Mouse (Mus musculus) megakaryocyte, embryonic 14.5 days (primary cell): ENCODE measurements around the gene Col5a2. TPM values are rescaled to one million over a fixed set of nuclear protein-coding genes. Genes with fewer than 3 reads are reported as not detected.

Experiments used
- H3K27me3 ChIP-seq: replicated peaks from 2 replicates; pipeline ENCODE3; 2012; ENCODE audit warnings: inconsistent platforms
- H3K36me3 ChIP-seq: replicated peaks from 2 replicates; pipeline ENCODE3; 2012; ENCODE audit warnings: low read length, inconsistent platforms, mixed read lengths
- H3K4me1 ChIP-seq: 2 replicates; pipeline ENCODE4 v1.6.1; 2012; ENCODE audit warnings: inconsistent platforms
- H3K4me3 ChIP-seq: replicated peaks from 2 replicates; pipeline ENCODE3; 2012; ENCODE audit warnings: moderate library complexity, mild to moderate bottlenecking, inconsistent platforms
- H3K9me3 ChIP-seq: 2 replicates; pipeline ENCODE4 v1.6.1; 2012; ENCODE audit warnings: inconsistent platforms
- FLI1 ChIP-seq: IDR thresholded peaks from 2 replicates; pipeline ENCODE4 v1.6.1; 2012; ENCODE audit warnings: low read length, inconsistent platforms, mixed read lengths
- GATA1 ChIP-seq: IDR thresholded peaks from 3 replicates; pipeline ENCODE4 v1.6.1; 2012; ENCODE audit warnings: mixed read lengths, low read length, inconsistent platforms, borderline replicate concordance
- polyA plus RNA-seq: library from polyadenylated mRNA; stranded (reverse); fragments of >175 nt; gene quantifications from 2 replicates; pipeline ENCODE4 v1.2.3, GENCODE M21; 2012; ENCODE audit warnings: low replicate concordance; ENCODE audit not compliant: insufficient read depth

Gene Col5a2
- polyA plus RNA-seq, 1 experiment, result not detected

- Histone ChIP-seq H3K9me3 (no peaks in the 10 kb centered on the region), H3K4me3 (no peak overlapping the region), H3K4me1 (no peaks in the 10 kb centered on the region), H3K27me3 (no peaks in the 10 kb centered on the region), H3K36me3 (no peaks in the 10 kb centered on the region)
- TF ChIP-seq GATA1 (no peak), FLI1 (no peak)
Measured at GRCm38 (mm10) chr1:45495025-45495424, 8.1 kb downstream of the Col5a2 start.

DNA sequence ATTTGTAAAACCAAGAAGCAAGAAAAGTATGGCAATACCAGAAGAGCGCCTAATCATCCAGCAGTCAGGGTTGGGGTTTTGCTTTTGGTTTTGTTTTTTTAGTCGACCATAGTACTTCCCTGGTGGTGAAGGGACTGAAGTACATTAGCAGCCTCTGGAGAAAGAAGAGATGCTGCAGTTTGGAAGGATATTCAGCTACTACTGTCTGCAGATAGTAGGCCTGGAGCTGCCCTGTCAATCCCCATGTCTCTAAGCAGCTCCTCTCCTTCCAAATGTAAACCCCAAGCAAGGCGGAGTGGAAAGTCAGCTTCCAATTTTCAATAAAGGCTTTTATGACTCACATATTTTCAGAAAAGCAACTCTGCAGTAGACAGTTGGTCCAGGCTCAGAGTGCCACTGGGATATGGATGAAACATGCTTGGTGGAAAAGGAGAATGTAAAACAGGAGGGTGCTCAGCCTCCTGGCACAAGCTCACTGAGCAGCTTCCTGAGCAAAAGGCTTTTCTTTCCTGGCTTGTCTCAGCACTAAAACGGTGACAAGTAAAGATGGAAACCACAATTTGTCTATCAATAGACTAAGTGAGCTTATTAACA lies 10.9 kb downstream of the Col5a2 start:
- no peak overlapping the region for H3K4me3 ChIP-seq
- no peaks in the 10 kb centered on the region for H3K27me3 ChIP-seq
- TF ChIP-seq GATA1 (no peak), FLI1 (no peak)
- H3K4me1 ChIP-seq, result no peaks in the 10 kb centered on the region
- no peaks in the 10 kb centered on the region for H3K9me3 ChIP-seq
- no peaks in the 10 kb centered on the region for H3K36me3 ChIP-seq

DNA sequence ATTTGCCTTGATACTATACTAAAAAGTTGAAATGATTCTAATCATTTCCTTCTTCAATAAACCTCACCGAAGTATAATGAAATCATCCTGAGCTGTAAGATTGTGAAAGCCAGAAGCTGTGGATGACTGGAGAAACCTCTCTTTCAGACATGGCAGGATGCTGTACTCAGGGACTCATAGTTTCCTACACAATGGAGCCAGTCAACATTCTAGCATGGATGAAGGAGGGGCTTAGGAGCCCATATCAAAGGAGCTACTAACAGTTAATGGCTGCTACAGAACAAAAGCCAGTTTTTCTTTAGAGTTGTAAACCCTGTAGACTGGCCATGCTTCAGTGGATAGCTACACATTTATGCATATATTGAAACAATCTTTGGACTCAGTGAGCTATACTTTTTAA lies 12.6 kb downstream of the Col5a2 start:
- Histone ChIP-seq H3K4me3 (no peak overlapping the region), H3K36me3 (no peaks in the 10 kb centered on the region), H3K9me3 (no peaks in the 10 kb centered on the region), H3K4me1 (no peaks in the 10 kb centered on the region), H3K27me3 (no peaks in the 10 kb centered on the region)
- no peak for TF ChIP-seq GATA1
- no peak for TF ChIP-seq FLI1

GRCm38 (mm10) chr1:45488291-45488690 lies 14.8 kb downstream of the Col5a2 start:
- TF ChIP-seq GATA1 (no peak), FLI1 (no peak)
- Histone ChIP-seq H3K27me3 (no peaks in the 10 kb centered on the region), H3K9me3 (no peaks in the 10 kb centered on the region), H3K4me1 (no peaks in the 10 kb centered on the region), H3K36me3 (no peaks in the 10 kb centered on the region), H3K4me3 (no peak overlapping the region)

DNA sequence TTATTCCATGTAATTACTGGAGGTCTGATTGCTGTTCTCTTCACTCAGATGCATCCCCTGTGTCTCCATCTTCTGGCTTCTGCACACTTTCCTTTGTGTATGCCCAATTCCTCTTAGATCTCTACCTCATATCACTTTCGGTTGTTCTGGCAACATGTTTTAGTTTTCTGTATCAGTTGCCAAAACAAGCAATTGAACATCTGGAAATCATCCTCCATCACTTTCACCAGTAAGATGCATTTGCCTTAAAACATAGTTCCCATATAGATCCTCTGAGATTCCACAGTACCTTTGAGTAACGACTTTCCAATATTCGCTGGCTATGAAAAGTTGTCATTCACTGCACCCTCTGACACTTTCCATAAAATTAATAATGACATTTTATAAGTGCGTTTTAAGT lies 20.1 kb downstream of the Col5a2 start:
- Histone ChIP-seq H3K36me3 (no peaks in the 10 kb centered on the region), H3K27me3 (no peaks in the 10 kb centered on the region), H3K4me3 (no peak overlapping the region), H3K9me3 (no peaks in the 10 kb centered on the region), H3K4me1 (no peaks in the 10 kb centered on the region)
- TF ChIP-seq FLI1, result no peak
- TF ChIP-seq GATA1, result no peak

DNA sequence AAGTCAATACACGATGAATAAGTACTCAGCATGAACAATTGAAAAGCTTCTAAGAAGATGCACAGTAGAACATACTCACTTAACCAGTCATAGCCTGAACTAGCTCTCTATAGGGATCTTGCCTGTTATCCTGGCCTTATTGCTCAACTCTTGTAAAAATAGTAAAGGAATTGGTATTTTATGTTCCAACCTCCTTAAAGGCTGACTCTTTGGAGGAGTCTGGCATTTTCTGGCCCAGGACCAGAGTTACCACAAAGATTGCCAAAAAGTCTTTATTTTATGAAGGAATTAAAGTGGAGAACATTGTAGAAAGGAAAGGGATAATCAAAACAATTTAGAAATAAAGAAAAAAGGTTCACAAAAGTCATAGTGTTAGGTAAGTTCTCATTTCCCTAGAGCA lies 21.2 kb downstream of the Col5a2 start:
- TF ChIP-seq GATA1 (no peak), FLI1 (no peak)
- Histone ChIP-seq H3K9me3 (no peaks in the 10 kb centered on the region), H3K36me3 (no peaks in the 10 kb centered on the region), H3K4me3 (no peak overlapping the region), H3K4me1 (no peaks in the 10 kb centered on the region), H3K27me3 (no peaks in the 10 kb centered on the region)

GRCm38 (mm10) chr1:45479087-45479486 lies 24.0 kb downstream of the Col5a2 start:
- Histone ChIP-seq H3K27me3 (no peaks in the 10 kb centered on the region), H3K9me3 (no peaks in the 10 kb centered on the region), H3K36me3 (no peaks in the 10 kb centered on the region), H3K4me3 (no peak overlapping the region), H3K4me1 (no peaks in the 10 kb centered on the region)
- TF ChIP-seq GATA1 (no peak), FLI1 (no peak)

DNA sequence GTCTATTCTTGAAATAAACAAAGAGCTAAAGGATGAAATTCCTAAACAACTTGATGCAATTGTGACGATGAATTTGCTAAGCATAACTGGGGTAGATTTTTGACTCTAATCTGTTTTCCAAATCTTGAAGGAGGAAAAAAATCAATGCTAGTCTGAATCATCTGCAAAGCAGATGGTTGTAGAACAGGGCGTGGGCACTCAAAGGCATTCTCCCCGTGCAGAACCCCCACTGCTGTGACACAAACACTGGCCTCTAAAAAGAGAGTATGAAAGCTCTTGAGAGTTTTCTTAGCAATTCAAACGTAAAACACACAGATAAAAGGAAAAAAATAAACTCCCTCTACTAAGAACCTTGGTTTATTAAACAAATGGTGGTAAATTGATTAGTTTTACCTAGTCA lies 30.3 kb downstream of the Col5a2 start:
- Histone ChIP-seq H3K27me3 (no peaks in the 10 kb centered on the region), H3K4me3 (no peak overlapping the region), H3K36me3 (no peaks in the 10 kb centered on the region), H3K9me3 (no peaks in the 10 kb centered on the region), H3K4me1 (no peaks in the 10 kb centered on the region)
- no peak for TF ChIP-seq FLI1
- TF ChIP-seq GATA1, result no peak

GRCm38 (mm10) chr1:45460767-45461166 lies 42.3 kb downstream of the Col5a2 start:
- no peaks in the 10 kb centered on the region for H3K9me3 ChIP-seq
- no peaks in the 10 kb centered on the region for H3K4me1 ChIP-seq
- H3K4me3 ChIP-seq, result no peak overlapping the region
- no peaks in the 10 kb centered on the region for H3K27me3 ChIP-seq
- TF ChIP-seq FLI1 (no peak), GATA1 (no peak)
- H3K36me3 ChIP-seq, result no peaks in the 10 kb centered on the region

DNA sequence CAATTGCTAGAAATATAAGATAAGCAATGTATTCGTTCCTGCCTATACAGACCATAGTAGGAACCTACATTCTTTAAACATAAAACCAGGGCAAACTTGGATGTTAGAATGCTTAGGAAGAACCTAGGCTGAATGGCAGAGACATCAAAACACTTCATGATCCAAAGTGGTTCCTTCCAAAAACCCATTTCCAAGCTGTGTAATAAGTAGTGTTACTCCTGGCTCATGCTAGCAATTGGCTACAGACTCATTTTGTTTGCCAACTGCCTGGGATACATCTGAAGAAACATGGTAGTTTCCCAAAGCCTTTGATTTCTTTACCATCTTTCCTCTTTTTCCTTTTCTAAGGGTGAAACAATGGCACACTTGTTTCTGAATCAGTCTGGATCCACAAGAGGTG lies 47.3 kb downstream of the Col5a2 start:
- H3K4me3 ChIP-seq, result no peak overlapping the region
- H3K27me3 ChIP-seq, result no peaks in the 10 kb centered on the region
- TF ChIP-seq FLI1, result no peak
- no peak for TF ChIP-seq GATA1
- H3K9me3 ChIP-seq, result no peaks in the 10 kb centered on the region
- no peaks in the 10 kb centered on the region for H3K36me3 ChIP-seq
- H3K4me1 ChIP-seq, result no peaks in the 10 kb centered on the region

DNA sequence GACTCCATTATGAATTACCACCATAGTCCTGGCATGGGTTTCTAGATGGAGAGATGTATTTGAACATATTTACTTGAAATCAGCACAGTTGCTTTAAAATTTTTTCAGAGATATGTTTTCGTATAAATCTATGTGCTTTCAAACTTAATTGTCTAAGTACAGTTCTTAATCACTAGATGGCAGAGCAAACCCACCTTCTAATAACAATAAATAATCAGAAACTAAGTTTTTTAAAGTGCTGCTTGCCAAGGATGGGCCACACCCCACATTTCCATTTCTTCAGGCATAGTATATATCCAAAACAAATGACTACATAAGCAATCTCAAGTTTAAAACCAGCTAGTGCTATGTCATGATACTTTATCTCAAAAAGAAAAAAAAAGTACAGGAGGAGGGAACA lies 54.2 kb downstream of the Col5a2 start:
- Histone ChIP-seq H3K4me3 (no peak overlapping the region), H3K4me1 (no peaks in the 10 kb centered on the region), H3K27me3 (no peaks in the 10 kb centered on the region), H3K36me3 (no peaks in the 10 kb centered on the region), H3K9me3 (no peaks in the 10 kb centered on the region)
- TF ChIP-seq GATA1, result no peak
- no peak for TF ChIP-seq FLI1
